Mouse (Mus musculus): ENCODE measurements around the gene Bag3. TPM values are rescaled to one million over a fixed set of nuclear protein-coding genes. Genes with fewer than 3 reads are reported as not detected.

The Bag3 gene
- total and polyA plus RNA-seq, 2 experiments from 2014 or later: 43.8 to 75.3 TPM

DNA sequence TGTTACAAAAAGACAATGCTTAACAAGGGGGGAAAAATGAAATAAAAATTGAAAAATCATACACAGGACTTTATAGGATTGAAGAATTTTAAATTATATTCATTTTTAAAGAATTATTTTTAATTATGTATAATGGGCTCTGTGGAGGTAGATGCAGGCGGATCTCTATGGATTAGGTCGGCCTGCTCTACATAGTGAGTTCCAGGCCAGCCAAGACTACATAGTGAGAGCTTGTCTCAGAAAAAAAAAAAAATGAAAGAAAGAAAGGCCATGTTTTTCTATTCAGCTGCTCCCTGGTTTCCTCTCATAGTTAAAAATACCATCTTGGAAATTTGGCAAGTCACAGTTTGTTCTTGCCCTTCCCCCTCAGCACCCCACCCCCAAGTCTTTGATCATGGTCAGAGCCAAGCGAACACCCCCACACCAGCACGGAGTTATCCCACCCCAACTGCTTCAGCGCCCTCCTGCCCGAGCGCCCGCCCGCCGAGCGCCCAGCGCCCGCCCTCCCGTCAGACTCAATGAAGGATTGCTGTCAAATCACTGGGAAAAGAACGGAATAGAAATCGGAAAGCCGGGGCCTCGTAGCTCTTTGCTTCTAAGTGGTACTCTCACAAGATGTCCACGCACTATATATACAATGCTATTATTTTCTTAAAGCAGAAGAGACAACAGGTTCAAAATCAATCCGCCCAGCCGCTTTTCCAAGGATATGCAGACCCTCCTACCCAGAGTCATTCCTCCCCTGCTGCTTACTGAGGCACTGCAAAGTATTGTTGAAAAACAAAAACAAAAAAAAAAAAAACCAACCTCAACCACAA, 68.9 kb downstream of the Bag3 start:
- Histone ChIP-seq H3K27ac (ENCODE audit: low read depth) (peak overlapping the region; percentile 32; the same call in 1 of the 2 replicates), H3K27me3 (ENCODE audit: control insufficient read depth, insufficient read depth, low read length) (no peaks in the 10 kb centered on the region), H3K9ac (replicated peaks; ENCODE audit: low read depth, low read length) (peak overlapping the region; percentile 17; the same call in 1 of the 2 replicates), H3K4me2 (ENCODE audit: low read depth, low read length) (peak overlapping the region; percentile 58), H3K36me3 (replicated peaks; ENCODE audit: control insufficient read depth, insufficient read depth, low read length) (no peaks in the 10 kb centered on the region), H3K4me1 (ENCODE audit: control insufficient read depth, insufficient read depth) (0 out of 2 replicates have a peak, but pooled peaks cover 18% of the 10 kb centered on the region), H3K4me3 (ENCODE audit: low read depth, low read length) (peak overlapping the region; percentile 24), H3K9me3 (replicated peaks; ENCODE audit: control insufficient read depth, low read length) (0 out of 2 replicates have a peak, but pooled peaks cover 6% of the 10 kb centered on the region)
- ATAC-seq (ENCODE audit: insufficient read depth, low read depth) (peak; percentile 27; the same call in 1 of the 2 replicates), DNase-seq (ENCODE audit: low spot score) (peak; percentile 10)
- TF ChIP-seq EP300 (IDR thresholded peaks at IDR 0.05; ENCODE audit: low read depth) (no peak), CTCF (IDR thresholded peaks at IDR 0.05; ENCODE audit: low read depth) (no peak)
- WGBS: 17% methylated on average over 21 of the region's 21 CpGs

DNA sequence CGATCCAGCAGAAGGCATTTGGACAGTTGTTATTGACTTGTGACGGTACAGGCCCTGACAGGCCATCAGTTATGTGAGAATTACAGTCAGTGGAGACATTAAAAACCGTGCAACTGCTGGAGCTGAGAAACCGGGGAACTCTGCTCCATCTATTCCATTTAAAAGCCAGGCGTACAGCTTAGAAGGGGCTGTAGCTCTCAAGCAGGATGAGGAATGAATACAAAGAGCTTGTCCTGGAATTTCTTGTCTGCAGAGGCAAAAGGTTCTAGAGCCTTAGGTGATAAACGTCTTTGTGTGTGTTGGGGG, 69.5 kb downstream of the Bag3 start:
- Histone ChIP-seq H3K4me2 (ENCODE audit: low read depth, low read length) (peak overlapping the region; percentile 58), H3K9ac (replicated peaks; ENCODE audit: low read depth, low read length) (0 out of 2 replicates have a peak overlapping the region, but pooled peaks have one; percentile 17), H3K4me3 (ENCODE audit: low read depth, low read length) (no peak overlapping the region), H3K9me3 (replicated peaks; ENCODE audit: control insufficient read depth, low read length) (0 out of 2 replicates have a peak, but pooled peaks cover 6% of the 10 kb centered on the region), H3K36me3 (replicated peaks; ENCODE audit: control insufficient read depth, insufficient read depth, low read length) (no peaks in the 10 kb centered on the region), H3K4me1 (ENCODE audit: control insufficient read depth, insufficient read depth) (0 out of 2 replicates have a peak, but pooled peaks cover 18% of the 10 kb centered on the region), H3K27me3 (ENCODE audit: control insufficient read depth, insufficient read depth, low read length) (no peaks in the 10 kb centered on the region), H3K27ac (ENCODE audit: low read depth) (0 out of 2 replicates have a peak overlapping the region, but pooled peaks have one; percentile 32)
- ATAC-seq (ENCODE audit: insufficient read depth, low read depth): no peak
- no peak for DNase-seq (ENCODE audit: low spot score)
- no peak for TF ChIP-seq EP300 (IDR thresholded peaks at IDR 0.05; ENCODE audit: low read depth)
- WGBS: 26% methylated on average over 6 of the region's 6 CpGs

DNA sequence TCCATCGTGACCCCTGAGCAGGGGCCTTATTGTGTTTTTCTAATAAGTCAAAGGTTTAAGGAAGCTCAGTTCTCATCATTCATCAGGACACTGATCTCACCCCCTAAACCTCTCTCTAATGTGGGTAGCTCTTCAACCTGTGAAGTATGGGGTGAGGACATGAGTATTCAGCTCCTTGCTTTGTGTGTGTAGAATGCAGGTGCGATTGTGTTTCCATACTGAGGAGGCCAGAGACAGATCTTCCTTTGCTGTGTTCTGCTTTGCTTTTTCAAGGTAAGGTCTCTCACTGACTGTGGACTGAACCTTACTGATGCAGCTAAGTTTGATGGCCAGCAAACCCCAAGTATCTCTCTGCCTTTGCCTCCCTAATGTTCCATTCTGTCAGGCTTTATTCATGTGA, 72.9 kb downstream of the Bag3 start:
- DNase-seq (ENCODE audit: low spot score) (no peak), ATAC-seq (ENCODE audit: insufficient read depth, low read depth) (no peak)
- TF ChIP-seq EP300 (IDR thresholded peaks at IDR 0.05; ENCODE audit: low read depth) (no peak), CTCF (IDR thresholded peaks at IDR 0.05; ENCODE audit: low read depth) (no peak)
- Histone ChIP-seq H3K27ac (ENCODE audit: low read depth) (no peak overlapping the region), H3K27me3 (ENCODE audit: control insufficient read depth, insufficient read depth, low read length) (no peaks in the 10 kb centered on the region), H3K4me1 (ENCODE audit: control insufficient read depth, insufficient read depth) (0 out of 2 replicates have a peak, but pooled peaks cover 14% of the 10 kb centered on the region), H3K4me2 (ENCODE audit: low read depth, low read length) (no peak overlapping the region), H3K36me3 (replicated peaks; ENCODE audit: control insufficient read depth, insufficient read depth, low read length) (no peaks in the 10 kb centered on the region), H3K9me3 (replicated peaks; ENCODE audit: control insufficient read depth, low read length) (0 out of 2 replicates have a peak, but pooled peaks cover 6% of the 10 kb centered on the region), H3K4me3 (ENCODE audit: low read depth, low read length) (no peak overlapping the region), H3K9ac (replicated peaks; ENCODE audit: low read depth, low read length) (no peak overlapping the region)
- 91% methylated on average over 2 of the region's 2 CpGs for WGBS

Small RNA genes within 50 kb of the gene (microRNA-seq; reads per million reads assigned to microRNA genes)
- not detected for gene Gm24365

Other genes with a start within 250 kb of the Bag3 start
- 14.1 and 22.4 TPM in 2 replicates for gene BC017158, start 225.4 kb upstream of the Bag3 start, total RNA-seq (2014; rRNA removed; ENCODE audit: low replicate concordance)
- gene BC017158, start 225.4 kb upstream of the Bag3 start, polyA plus RNA-seq (2015; fragmentation: Nextera tagmentation; extraction: Ambion mirVana): 5.8 and 6.8 TPM in 2 replicates
- gene Rgs10, start 104.9 kb upstream of the Bag3 start, total RNA-seq (2014; rRNA removed; ENCODE audit: low replicate concordance): 0.69 and 3.3 TPM in 2 replicates
- gene Rgs10, start 104.9 kb upstream of the Bag3 start, polyA plus RNA-seq (2015; fragmentation: Nextera tagmentation; extraction: Ambion mirVana): 7.2 and 7.8 TPM in 2 replicates
- gene Tial1, start 61.9 kb upstream of the Bag3 start, total RNA-seq (2014; rRNA removed; ENCODE audit: low replicate concordance): 27.4 and 59.5 TPM in 2 replicates
- gene Tial1, start 61.9 kb upstream of the Bag3 start, polyA plus RNA-seq (2015; fragmentation: Nextera tagmentation; extraction: Ambion mirVana): 10.8 and 13.3 TPM in 2 replicates
- 4.8 and 10.9 TPM in 2 replicates for gene Inpp5f, start 87.7 kb downstream of the Bag3 start, total RNA-seq (2014; rRNA removed; ENCODE audit: low replicate concordance)
- gene Inpp5f, start 87.7 kb downstream of the Bag3 start, polyA plus RNA-seq (2015; fragmentation: Nextera tagmentation; extraction: Ambion mirVana): 5.3 and 5.4 TPM in 2 replicates
- gene Mcmbp, start 216.9 kb downstream of the Bag3 start, total RNA-seq (2014; rRNA removed; ENCODE audit: low replicate concordance): 39.4 and 40.0 TPM in 2 replicates
- 25.4 and 26.8 TPM in 2 replicates for gene Mcmbp, start 216.9 kb downstream of the Bag3 start, polyA plus RNA-seq (2015; fragmentation: Nextera tagmentation; extraction: Ambion mirVana)
- gene Sec23ip, start 221.3 kb downstream of the Bag3 start, total RNA-seq (2014; rRNA removed; ENCODE audit: low replicate concordance): 10.6 and 13.0 TPM in 2 replicates
- gene Sec23ip, start 221.3 kb downstream of the Bag3 start, polyA plus RNA-seq (2015; fragmentation: Nextera tagmentation; extraction: Ambion mirVana): 18.1 and 20.2 TPM in 2 replicates

All from heart, postnatal 0 days (tissue).